Mouse (Mus musculus) stomach, postnatal 0 days (tissue): ENCODE results near the gene Cry2. TPM values are rescaled to one million over a fixed set of nuclear protein-coding genes. Genes with fewer than 3 reads are reported as not detected.

ENCODE experiments used
- ATAC-seq: fragments of 200-750 bp; cut with Nextera tagmentation; 2 replicates; pipeline ENCODE4 v1.8.0; 2017; ENCODE audit not compliant: low FRiP score, low TSS enrichment
- DNase-seq: peaks from one replicate; pipeline ENCODE4 v3.0.0-alpha.2; 2016; ENCODE audit warnings: low spot score
- H3K27ac ChIP-seq: fragments of 300-500 bp; sonication (generic); replicated peaks from 2 replicates; pipeline ENCODE4 v1.5.1; 2014; ENCODE audit warnings: mild to moderate bottlenecking, control low read depth
- H3K27me3 ChIP-seq: fragments of 300-500 bp; sonication (generic); 2 replicates; pipeline ENCODE4 v1.6.1; 2014; ENCODE audit warnings: low read length; ENCODE audit not compliant: control insufficient read depth, insufficient read depth
- H3K36me3 ChIP-seq: fragments of 300-500 bp; sonication (generic); 2 replicates; pipeline ENCODE4 v1.6.1; 2014; ENCODE audit warnings: low read length, mixed read lengths; ENCODE audit not compliant: control insufficient read depth, insufficient read depth
- H3K4me1 ChIP-seq: fragments of 300-500 bp; sonication (generic); replicated peaks from 2 replicates; pipeline ENCODE4 v1.6.1; 2014; ENCODE audit warnings: antibody characterized with exemption; ENCODE audit not compliant: control insufficient read depth, insufficient read depth
- H3K4me2 ChIP-seq: fragments of 300-500 bp; sonication (generic); replicated peaks from 2 replicates; pipeline ENCODE4 v1.6.1; 2014; ENCODE audit warnings: low read depth, mild to moderate bottlenecking, control low read depth, moderate library complexity
- H3K4me3 ChIP-seq: fragments of 300-500 bp; sonication (generic); 2 replicates; pipeline ENCODE4 v1.5.1; 2014; ENCODE audit warnings: low read depth, low read length, control low read depth
- H3K9ac ChIP-seq: fragments of 300-500 bp; sonication (generic); 2 replicates; pipeline ENCODE4 v1.6.1; 2014; ENCODE audit warnings: mild to moderate bottlenecking, low read length, control low read depth, mixed read lengths
- H3K9me3 ChIP-seq: fragments of 300-500 bp; sonication (generic); 2 replicates; pipeline ENCODE4 v1.6.1; 2016; ENCODE audit warnings: low read length; ENCODE audit not compliant: control insufficient read depth
- CTCF ChIP-seq: IDR thresholded peaks from 2 replicates; pipeline ENCODE4 v1.5.1; 2016; ENCODE audit warnings: antibody characterized with exemption, low read depth, mild to moderate bottlenecking, moderate library complexity
- EP300 ChIP-seq: optimal IDR thresholded peaks from 2 replicates; pipeline ENCODE3; 2016; ENCODE audit warnings: antibody characterized with exemption
- WGBS: fragments of 180-500 bp; shearing (Covaris S2); extraction: QIAGEN DNeasy Blood & Tissue Kit; methylation state at CpG from one replicate; pipeline ENCODE4 v1.1.7; 2014; 5-methylcytosine and 5-hydroxymethylcytosine counted together
- polyA plus RNA-seq: library from polyadenylated mRNA; unstranded; fragments of >200 nt; fragmentation: Nextera tagmentation; extraction: Ambion mirVana; gene quantifications from 2 replicates; pipeline ENCODE4 v1.2.1, GENCODE M21; 2015

Gene Cry2
- polyA plus RNA-seq, 1 experiment from 2014 or later = 14.8 TPM

DNA sequence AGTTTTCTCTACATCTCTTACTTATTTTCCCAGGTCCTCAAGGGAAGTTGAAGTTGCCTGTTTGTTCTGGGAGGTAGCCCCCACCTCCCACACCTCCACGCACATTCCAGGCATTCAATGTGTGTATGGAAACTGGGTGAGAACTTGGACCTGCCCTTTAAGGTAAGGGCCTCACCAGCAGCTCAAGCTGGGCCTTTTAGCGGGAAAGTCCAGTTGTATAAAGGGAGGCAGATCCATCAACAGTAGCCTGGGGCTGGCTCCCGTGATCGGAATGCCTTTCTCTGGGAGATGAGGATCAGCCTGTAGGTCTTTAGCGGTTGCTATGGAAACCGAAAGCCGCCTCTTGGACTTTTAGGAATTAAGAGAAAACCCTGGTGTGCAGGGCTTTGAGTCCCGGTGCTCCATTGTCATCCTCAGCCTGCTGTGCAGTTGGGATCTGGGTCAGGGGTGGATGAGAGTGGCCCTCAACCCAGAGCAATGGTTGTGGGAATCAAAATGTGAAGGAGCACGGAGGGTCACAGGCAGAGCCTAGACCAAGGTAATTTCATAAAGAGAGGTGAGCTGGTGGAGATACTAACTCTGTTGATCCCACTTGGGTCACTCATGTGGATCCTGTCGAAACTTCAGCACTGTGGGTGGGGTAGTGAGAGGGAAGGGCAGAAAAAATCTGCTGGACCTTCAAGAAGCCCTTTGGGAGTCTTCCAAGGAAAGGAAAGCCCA is 61.7 kb downstream of the Cry2 start:
- ATAC-seq (no peak), DNase-seq (no peak)
- Histone ChIP-seq H3K27me3 (no peaks in the 10 kb centered on the region), H3K27ac (peak overlapping the region; percentile 94), H3K4me3 (no peak overlapping the region), H3K9me3 (no peaks in the 10 kb centered on the region), H3K4me1 (peaks cover 6% of the 10 kb centered on the region; the same call in 1 of the 2 replicates), H3K9ac (0 out of 2 replicates have a peak overlapping the region, but pooled peaks have one; percentile 8), H3K36me3 (peaks cover 2% of the 10 kb centered on the region; the same call in 1 of the 2 replicates), H3K4me2 (no peak overlapping the region)
- TF ChIP-seq EP300 = no peak
- 33% methylated on average over 10 of the region's 10 CpGs for WGBS

DNA sequence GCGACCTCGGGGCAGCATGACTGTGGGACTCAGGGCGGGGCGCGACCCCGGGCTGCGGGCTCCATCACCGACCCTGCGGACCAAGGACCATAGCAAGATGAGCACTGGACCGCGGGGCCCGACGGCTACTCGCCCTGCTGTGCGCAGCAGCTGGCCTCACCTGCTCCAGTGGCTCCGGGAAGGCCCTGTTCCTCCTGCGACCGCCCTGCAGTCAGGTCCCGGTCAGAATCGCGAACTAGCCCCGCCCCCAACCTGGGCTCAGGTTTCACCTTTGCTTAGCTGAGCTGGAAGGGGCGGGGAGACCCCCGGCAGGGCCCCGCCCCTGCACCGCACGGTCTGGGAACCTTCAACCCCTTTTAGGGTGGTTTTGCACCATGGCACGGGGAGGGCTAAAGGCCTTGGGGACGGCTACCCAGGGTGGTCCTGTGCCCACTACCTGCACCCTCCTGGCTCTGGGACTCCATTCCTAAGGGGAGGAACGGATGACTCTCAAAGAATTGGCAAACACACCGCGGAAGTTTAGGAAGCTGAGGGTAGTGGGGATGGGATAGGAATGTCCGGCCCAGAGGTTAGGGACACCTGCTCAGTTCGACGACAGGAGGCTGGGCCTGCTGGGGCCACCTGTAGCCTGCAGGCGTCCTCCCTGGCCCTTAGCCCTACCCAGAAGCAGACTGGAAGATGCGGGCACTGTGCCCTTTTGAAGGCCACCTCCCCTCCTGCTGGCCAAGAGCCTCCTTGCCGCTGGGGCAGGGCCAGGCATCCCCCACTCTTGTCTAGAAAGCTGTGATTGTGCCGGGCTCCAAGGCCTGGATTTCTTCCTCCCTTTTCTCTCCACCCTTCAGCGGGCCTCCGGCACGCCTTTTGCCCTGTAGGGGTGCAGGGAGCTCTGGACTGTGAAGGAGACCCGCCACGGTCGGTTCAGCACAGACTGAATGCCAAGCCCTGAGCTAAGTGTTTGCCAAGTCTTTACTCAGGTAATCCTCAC is 62.7 kb downstream of the Cry2 start:
- Histone ChIP-seq H3K4me3 (peak overlapping the region; percentile 46), H3K9me3 (no peaks in the 10 kb centered on the region), H3K4me2 (peak overlapping the region; percentile 74), H3K4me1 (peaks cover 6% of the 10 kb centered on the region; the same call in 1 of the 2 replicates), H3K9ac (peak overlapping the region; percentile 66), H3K27me3 (no peaks in the 10 kb centered on the region), H3K27ac (peak overlapping the region; percentile 94), H3K36me3 (no peaks in the 10 kb centered on the region)
- DNase-seq (peak; percentile 92), ATAC-seq (peak; percentile 36)
- no peak for TF ChIP-seq EP300
- TF ChIP-seq CTCF = peak; percentile 9; the same call in 1 of the 2 replicates
- whole genome bisulfite sequencing = 4% methylated on average over 43 of the region's 45 CpGs

DNA sequence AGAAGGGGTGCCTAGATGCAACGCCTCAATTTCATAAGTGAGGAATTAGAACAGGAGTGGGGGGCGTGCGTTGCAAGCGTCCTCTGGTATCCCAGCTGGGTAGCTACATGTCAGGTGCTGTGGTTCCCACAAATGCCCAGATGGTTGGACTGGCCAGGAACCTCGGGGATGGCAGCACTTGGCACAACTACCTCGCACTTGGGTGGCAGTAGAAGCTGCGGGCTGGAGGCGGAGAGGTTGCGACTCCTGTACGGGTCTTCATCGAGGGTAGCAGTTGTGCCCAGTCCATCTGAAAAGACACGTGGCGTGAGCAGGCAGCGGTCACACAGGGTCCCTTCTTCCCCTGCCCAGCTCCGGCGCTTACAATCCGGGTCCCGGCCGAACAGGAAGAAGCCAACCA is 63.5 kb downstream of the Cry2 start:
- Histone ChIP-seq H3K4me3 (peak overlapping the region; percentile 46), H3K27me3 (no peaks in the 10 kb centered on the region), H3K9me3 (no peaks in the 10 kb centered on the region), H3K36me3 (no peaks in the 10 kb centered on the region), H3K4me2 (peak overlapping the region; percentile 74), H3K9ac (peak overlapping the region; percentile 66), H3K4me1 (peaks cover 2% of the 10 kb centered on the region; the same call in 1 of the 2 replicates), H3K27ac (peak overlapping the region; percentile 65)
- DNase-seq = no peak
- ATAC-seq = no peak
- no peak for TF ChIP-seq CTCF
- no peak for TF ChIP-seq EP300
- WGBS = 12% methylated on average over 17 of the region's 19 CpGs

DNA sequence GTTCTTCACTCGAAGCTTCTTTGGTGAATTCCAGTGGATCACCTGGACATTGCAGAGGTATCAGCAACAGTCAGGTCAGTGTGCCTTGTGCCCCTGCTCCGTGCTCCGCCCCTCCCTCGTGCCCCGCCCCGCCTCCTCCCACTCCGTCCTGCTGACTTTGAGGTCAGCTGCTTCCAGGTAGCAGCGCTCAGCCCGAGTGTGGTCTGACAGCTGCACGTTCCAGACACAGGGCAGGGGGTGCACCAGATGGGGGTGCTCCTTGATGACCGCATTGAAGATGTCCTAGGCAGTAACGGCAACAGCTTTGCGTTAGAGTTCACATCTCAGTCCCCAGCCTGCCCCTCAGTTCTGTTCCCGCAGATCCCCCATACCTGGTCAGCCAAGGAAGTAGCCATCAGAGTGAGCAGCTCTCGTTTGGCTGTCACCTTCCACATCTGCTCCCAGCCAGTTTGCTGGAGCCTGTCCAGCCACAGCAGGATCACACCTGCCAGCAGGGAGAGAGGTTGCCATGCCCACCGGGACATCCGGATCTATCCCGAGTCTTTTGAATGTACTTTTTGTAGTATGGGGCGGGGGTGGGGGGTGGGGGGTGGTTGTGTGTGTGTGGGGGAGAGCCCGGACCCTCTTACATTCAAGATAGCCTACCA is 66.3 kb downstream of the Cry2 start:
- no peaks in the 10 kb centered on the region for H3K9me3 ChIP-seq
- TF ChIP-seq CTCF (no peak), EP300 (no peak)
- H3K9ac ChIP-seq = no peak overlapping the region
- WGBS = 25% methylated on average over 20 of the region's 20 CpGs
- H3K4me2 ChIP-seq = no peak overlapping the region; the same call in 1 of the 2 replicates
- H3K4me3 ChIP-seq = no peak overlapping the region
- DNase-seq (peak; percentile 63), ATAC-seq (no peak)
- H3K4me1 ChIP-seq = peaks cover 2% of the 10 kb centered on the region; the same call in 1 of the 2 replicates
- no peak overlapping the region for H3K27ac ChIP-seq
- no peaks in the 10 kb centered on the region; the same call in 1 of the 2 replicates for H3K36me3 ChIP-seq
- no peaks in the 10 kb centered on the region for H3K27me3 ChIP-seq

DNA sequence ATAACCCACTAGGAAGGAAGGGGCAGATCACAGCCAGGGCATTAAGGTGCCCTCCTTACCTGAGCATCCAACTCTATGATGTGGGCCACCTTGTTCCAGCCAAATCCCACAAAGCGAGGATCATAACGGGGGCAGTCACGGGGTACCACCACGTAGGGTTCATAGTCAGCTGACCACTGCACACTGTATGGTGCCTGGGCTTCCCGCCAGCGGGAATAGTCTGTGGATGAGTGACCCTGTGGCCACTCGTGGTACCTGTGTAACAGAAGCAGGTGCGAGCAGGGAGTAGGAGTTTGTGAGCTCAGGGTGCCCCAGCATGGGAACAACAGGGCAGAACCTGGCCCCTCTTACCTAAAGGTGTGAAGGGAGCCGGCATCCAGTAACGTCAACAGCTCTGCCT is 68.3 kb downstream of the Cry2 start:
- H3K9ac ChIP-seq = no peak overlapping the region
- H3K4me1 ChIP-seq = no peaks in the 10 kb centered on the region
- TF ChIP-seq EP300 (no peak), CTCF (no peak)
- H3K36me3 ChIP-seq = peaks cover 3% of the 10 kb centered on the region; the same call in 1 of the 2 replicates
- no peak overlapping the region for H3K4me2 ChIP-seq
- no peak for DNase-seq
- no peak for ATAC-seq
- H3K27ac ChIP-seq = no peak overlapping the region
- no peaks in the 10 kb centered on the region for H3K9me3 ChIP-seq
- no peaks in the 10 kb centered on the region for H3K27me3 ChIP-seq
- H3K4me3 ChIP-seq = no peak overlapping the region
- WGBS = 89% methylated on average over 10 of the region's 10 CpGs
